Mouse (Mus musculus) mammary gland, adult 2 months (tissue): ENCODE measurements around the gene Yif1a. TPM values are rescaled to one million over a fixed set of nuclear protein-coding genes. Genes with fewer than 3 reads are reported as not detected.

Experiments used
- polyA plus RNA-seq: library from polyadenylated mRNA; depleted of rRNA; stranded (reverse); fragments of >200 nt; gene quantifications from 2 replicates; pipeline ENCODE4 v1.2.3, GENCODE M21; 2012; ENCODE audit warnings: low replicate concordance; rRNA removed

The Yif1a gene
- 170 and 227 TPM in 2 replicates for polyA plus RNA-seq

DNA sequence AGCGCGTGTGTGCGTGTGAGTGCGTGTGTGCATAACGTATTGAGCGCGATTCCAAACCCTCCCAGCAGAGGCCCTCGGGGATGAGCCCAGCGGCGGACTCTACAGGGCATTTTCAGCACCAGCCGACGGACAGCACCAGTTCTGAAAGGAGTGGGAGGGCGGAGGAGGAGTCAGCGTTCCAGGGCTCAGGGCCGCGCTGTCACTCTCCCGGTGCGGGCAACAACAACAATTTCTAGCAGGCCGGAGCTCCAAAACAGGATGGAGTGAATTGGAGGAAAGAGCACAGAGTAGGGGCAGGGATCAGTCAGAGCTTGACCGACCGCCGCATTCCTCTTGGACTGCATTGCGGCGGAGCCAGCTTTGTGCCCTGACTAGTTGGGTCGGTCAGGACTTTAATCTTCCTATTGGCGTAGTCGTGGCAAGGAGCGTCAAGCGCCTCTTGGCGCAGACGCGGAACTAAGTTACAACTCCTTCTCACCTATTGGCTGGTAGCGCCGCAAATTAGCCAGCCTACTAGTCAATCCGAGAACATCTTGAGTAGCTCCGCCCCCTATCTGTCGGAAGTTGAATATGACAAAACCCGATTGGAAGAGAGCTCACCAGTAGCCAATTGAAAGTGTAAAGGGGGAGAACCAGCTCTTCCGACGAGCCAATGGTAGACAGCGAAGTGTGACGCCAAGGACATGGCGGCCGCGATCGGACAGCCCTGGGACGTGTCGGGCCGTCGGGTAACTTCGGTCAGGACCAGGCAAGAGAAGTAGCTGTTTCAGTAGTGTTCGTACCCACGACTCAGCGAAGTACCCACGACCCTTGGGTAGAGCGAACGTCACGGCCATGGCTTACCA is at the start of gene Yif1a:
Gene Yif1a, plus strand, starts transcription at position 655 of the 845 bp plus-strand sequence.

DNA sequence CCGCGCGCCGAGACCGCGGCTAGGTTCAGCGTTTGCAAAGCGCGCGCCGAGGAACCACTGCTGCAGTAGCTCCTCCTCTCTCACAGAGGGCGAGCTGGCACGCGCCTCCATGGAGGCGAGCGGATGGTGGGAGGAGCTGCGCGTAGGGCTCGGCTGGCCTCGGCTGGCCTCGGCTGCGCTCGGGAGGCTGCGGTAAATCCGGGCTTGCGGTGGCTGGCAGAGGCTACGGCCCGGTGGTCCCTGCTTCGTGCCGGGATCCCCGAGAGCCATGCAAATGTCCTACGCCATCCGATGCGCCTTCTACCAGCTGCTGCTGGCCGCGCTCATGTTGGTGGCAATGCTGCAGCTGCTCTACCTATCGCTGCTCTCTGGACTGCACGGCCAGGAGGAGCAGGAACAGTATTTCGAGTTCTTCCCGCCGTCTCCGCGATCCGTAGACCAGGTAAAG is 49.6 kb upstream of the Yif1a start, which contains the start of the genes B4gat1 and AC124502.3:
Gene B4gat1, plus strand, starts transcription at position 118 of the 448 bp plus-strand sequence.
Gene AC124502.3, plus strand, starts transcription at position 183 of the 448 bp plus-strand sequence.

DNA sequence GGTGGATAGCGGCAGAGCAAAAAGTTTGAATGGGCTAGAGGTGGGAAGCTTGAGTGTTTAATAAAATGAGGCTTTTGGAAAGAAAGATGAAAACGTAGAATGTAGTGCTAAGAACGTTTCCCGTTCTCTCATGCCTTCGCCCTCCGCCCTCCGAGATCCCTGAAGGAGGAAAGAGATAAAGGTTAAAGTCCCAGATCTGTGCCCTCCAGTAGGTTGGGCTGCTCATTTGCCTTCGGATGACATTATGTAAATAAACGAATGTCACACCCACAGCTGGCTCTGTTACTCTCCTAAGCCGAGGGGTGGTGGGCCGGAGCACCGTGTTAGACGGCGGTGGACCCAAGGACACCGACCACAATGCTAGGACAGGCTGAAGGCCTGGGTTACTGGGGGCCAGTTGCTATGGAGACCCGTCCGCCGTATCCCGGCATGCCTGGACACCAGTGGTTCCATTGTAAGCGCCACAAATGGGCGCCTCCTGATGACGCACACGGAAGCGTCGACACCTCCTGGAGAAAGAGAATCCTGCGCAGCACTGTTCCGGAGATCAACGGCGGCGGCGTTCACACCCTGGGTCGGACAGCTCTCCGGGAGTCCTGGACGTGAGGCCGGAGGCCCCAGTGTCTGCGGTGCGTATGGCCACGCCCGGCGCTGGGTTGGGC is 47.3 kb upstream of the Yif1a start, which contains the start of gene Brms1:
Gene Brms1, plus strand, starts transcription at position 493 of the 662 bp plus-strand sequence.

DNA sequence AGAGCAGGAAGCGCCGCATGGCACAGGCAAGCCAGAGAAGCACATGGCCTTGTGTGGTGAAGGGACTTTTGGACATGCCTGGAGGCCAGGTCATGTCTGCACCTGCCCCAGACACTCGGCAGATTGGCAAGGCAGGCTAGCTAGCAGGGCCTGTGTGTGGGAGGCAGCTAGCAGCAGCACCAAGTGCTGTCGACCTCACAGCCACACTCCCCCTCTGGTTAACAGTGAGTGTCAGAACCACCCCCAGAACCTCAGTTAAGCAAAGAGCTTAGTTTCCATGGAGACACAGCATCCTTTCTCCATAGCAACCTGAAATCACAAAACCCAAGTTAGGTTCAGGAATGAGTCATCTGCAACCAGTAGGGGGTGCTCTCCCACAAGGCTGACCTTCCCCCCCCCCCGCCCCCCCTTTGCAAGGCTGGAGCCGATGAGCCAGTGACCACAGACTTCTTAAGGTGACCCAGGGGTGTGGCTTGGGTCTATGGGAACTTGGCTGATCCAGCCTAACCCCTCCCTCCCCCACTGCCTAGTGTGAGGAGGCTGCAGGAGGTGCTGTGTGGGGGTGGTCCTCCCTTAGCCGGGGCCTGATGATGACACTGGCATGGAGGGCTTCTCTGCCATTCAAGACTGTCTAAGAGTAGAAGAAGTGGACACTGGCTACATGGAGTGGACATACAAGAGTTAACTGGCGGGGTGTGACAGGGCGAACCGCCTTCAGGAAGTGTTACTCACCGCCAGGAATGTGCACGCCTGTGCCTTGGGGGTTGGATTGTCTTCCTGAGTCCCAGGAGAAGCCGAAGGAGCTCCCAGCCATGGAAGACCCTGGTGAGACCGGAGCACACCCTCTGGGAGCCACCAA is 38.1 kb upstream of the Yif1a start, which contains the start of gene Rin1:
Gene Rin1, plus strand, starts transcription at position 435 of the 859 bp plus-strand sequence.

DNA sequence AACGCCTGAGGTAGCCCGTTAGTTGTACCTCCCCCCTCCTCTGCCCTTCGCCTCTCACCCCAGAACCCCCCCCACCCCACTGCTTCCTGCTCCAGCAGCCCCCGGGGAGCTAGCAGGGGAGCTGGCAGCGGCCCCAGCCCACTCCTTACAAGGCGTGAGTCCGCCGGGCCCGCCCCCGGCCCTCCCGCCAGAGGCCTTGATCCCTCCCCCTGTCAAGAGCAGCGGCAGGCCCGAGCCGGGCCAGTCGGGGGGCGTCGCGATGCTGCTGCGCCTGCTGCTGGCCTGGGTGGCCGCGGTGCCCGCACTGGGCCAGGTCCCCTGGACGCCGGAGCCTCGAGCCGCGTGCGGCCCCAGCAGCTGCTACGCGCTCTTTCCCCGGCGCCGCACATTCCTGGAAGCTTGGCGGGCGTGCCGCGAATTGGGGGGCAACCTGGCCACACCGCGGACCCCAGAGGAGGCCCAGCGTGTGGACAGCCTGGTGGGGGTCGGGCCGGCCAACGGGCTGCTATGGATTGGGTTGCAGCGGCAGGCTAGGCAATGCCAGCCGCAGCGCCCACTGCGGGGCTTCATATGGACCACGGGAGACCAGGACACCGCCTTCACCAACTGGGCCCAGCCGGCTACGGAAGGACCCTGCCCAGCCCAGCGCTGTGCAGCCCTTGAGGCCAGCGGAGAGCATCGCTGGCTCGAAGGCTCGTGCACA is 20.3 kb upstream of the Yif1a start, which contains the start of gene Cd248:
Gene Cd248, plus strand, starts transcription at position 212 of the 703 bp plus-strand sequence.

DNA sequence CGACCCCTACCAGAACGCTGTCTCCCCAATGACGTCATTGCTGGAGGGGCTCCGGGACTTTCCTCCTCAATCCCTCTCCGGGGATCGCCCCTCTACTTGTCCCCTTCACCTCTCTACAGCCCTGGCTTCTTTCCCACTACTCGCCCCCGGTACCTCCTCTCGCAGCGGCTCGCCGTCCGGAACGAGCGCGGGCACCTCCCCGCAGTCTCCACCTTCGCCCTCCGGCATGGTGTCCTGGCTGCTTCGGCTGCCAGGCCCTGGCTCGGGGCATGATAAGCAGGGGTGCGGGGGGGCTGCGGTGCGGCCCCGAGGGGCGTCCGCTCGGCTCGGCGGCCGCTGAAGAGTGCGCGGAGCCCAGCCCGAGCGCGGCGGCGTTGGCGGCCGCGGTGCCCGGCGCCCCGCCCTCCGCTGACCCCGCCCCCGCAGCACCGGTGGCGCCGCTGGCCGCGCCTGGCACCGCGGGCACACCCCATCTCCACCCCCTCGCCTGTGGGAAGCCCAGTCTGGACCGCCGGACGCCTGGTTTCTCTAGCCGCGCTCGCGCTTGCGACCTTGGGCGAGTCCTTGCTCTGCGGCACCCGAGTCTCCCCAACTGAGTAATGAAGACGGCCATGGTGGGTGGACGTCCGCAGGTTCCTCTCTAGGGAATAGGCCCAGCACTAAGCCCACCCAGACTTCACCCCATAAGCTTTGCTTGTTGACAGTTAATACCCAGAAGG is 3.0 kb upstream of the Yif1a start, which contains the start of gene Tmem151a:
Gene Tmem151a, minus strand, starts transcription at position 387 of the 719 bp plus-strand sequence.

DNA sequence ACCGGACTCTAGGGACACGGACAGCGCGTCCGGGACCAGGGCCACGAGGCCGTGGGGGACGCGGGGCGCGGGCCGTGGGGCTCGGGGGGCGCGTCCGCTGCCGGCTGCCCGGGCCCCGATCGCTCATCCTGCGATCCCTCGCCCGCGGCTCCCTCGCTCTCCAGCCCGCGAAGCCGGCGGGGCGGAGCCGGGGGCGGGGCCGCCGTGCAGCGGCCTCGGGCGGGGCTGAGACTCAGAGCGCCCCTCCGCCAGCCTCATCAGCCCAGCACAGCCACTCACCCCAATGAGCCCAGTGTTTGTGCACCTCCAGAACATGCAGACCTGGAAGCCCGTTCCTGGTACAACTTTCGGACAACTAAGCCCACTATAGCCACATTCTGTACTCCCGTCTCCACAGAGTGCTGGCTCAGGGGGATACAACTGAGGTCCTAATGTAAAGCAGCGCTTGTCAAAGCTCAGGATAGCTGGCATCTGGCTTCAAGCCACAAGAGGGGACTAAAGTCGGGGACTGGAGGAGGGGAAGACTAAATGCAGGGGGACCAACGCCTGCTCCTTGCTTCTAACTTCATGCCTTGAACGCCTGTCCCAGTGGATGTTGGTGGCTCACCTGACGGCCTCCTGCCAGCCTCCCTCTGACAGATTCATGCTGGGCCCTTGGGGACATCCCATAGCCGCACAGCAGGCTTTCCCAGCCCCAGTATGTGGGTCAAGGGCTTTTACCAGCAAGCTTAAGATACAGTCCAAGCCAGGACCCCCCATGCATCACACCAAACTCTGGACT is 10.2 kb downstream of the Yif1a start, which contains the start of gene Cnih2:
Gene Cnih2, minus strand, starts transcription at position 159 of the 781 bp plus-strand sequence.

DNA sequence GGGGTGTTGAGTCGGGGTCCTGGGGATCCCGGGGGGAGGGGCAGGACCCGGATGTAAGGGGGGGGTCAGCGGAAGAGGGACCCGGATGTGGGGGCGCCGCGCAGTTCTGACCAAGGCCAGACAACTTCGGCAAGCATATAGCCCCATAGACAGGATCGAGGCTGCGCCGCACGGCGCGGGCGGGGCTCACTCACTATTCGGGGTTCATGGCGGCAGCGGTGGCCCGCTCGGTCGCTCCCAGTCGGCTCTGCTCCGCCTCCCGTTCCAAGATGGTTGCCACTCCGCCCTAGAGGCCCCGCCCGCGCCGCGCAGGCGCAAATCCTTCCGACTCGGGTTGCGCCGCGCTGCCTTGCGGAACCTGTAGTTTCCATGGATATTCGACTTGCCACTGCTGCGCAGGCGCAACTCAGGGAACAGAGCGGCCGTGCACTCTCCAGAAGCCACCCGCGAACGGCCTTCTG is 18.4 kb downstream of the Yif1a start, which contains the start of gene Rab1b:
Gene Rab1b, minus strand, starts transcription at position 342 of the 461 bp plus-strand sequence.

DNA sequence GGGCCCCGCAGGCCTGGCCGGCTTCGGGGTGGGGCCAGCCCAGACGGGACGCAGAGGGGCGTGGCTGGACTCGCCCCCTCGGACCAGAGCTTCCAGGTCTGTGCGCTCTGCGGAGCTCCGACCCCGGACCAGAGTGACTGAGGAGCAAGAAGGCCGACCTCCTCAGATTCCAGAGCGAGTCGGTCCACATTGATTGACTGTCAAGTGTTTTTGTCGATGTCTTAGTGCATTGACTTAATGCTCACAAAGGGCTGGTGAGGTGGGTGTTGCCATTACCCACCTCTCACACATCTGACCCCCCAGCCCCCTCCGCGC is 30.0 kb downstream of the Yif1a start, which contains the start of gene Klc2:
Gene Klc2, minus strand, starts transcription at position 177 of the 315 bp plus-strand sequence.

Other genes starting within 250 kb of the Yif1a start
- gene Ccs, start 249.2 kb upstream of the Yif1a start, polyA plus RNA-seq: 28.5 and 29.5 TPM in 2 replicates
- 0.07 TPM in 1 of 2 replicates, not detected in the other for gene Ccdc87, start 249.2 kb upstream of the Yif1a start, polyA plus RNA-seq
- 103 and 209 TPM in 2 replicates for gene Ctsf, start 233.4 kb upstream of the Yif1a start, polyA plus RNA-seq
- 0.54 and 894 TPM in 2 replicates for gene Actn3, start 210.6 kb upstream of the Yif1a start, polyA plus RNA-seq
- 29.8 and 33.4 TPM in 2 replicates for gene Zdhhc24, start 209.9 kb upstream of the Yif1a start, polyA plus RNA-seq
- gene Bbs1, start 181.9 kb upstream of the Yif1a start, polyA plus RNA-seq: 2.7 and 4.2 TPM in 2 replicates
- gene Dpp3, start 160.3 kb upstream of the Yif1a start, polyA plus RNA-seq: 87.1 and 105 TPM in 2 replicates
- 6.9 and 8.4 TPM in 2 replicates for gene Peli3, start 145.4 kb upstream of the Yif1a start, polyA plus RNA-seq
- gene Mrpl11, start 126.4 kb upstream of the Yif1a start, polyA plus RNA-seq: 19.5 and 24.0 TPM in 2 replicates
- 0.47 and 0.59 TPM in 2 replicates for gene Npas4, start 98.2 kb upstream of the Yif1a start, polyA plus RNA-seq
- 8.9 and 19.4 TPM in 2 replicates for gene Slc29a2, start 64.7 kb upstream of the Yif1a start, polyA plus RNA-seq
- gene B4gat1, start 49.7 kb upstream of the Yif1a start, polyA plus RNA-seq: 33.1 and 40.6 TPM in 2 replicates
- gene AC124502.3, start 49.6 kb upstream of the Yif1a start, polyA plus RNA-seq: 0.11 and 0.20 TPM in 2 replicates
- gene Brms1, start 47.2 kb upstream of the Yif1a start, polyA plus RNA-seq: 31.7 and 37.6 TPM in 2 replicates
- 11.1 and 16.2 TPM in 2 replicates for gene Rin1, start 38.1 kb upstream of the Yif1a start, polyA plus RNA-seq
- gene Cd248, start 20.5 kb upstream of the Yif1a start, polyA plus RNA-seq: 119 and 148 TPM in 2 replicates
- 0.20 and 0.41 TPM in 2 replicates for gene Tmem151a, start 3.0 kb upstream of the Yif1a start, polyA plus RNA-seq
- 0.96 and 3.2 TPM in 2 replicates for gene Cnih2, start 10.0 kb downstream of the Yif1a start, polyA plus RNA-seq
- 267 and 345 TPM in 2 replicates for gene Rab1b, start 18.5 kb downstream of the Yif1a start, polyA plus RNA-seq
- 44.4 and 46.1 TPM in 2 replicates for gene Klc2, start 30.0 kb downstream of the Yif1a start, polyA plus RNA-seq
- gene Pacs1, start 184.6 kb downstream of the Yif1a start, polyA plus RNA-seq: 40.7 and 52.1 TPM in 2 replicates
- gene Sf3b2, start 206.9 kb downstream of the Yif1a start, polyA plus RNA-seq: 79.2 and 128 TPM in 2 replicates
- 0.04 and 0.36 TPM in 2 replicates for gene Gal3st3, start 209.8 kb downstream of the Yif1a start, polyA plus RNA-seq
- not detected in 2 replicates for gene Catsper1, start 247.2 kb downstream of the Yif1a start, polyA plus RNA-seq